Mouse (Mus musculus) c-Kit-positive CD71-positive TER-119-positive erythroid progenitor cells, embryonic 14.5 days (primary cell): ENCODE measurements around the gene Cacna1a.
"Not testable (repeated sequence)": the region's sequence is repeated elsewhere in the genome, so short reads cannot be mapped to it uniquely, and the experiment has no call there.

ENCODE experiments used
- DNase-seq: peaks from one replicate; pipeline ENCODE4 v3.0.0-alpha.2; 2013; ENCODE audit warnings: low spot score

Cacna1a gene

DNA sequence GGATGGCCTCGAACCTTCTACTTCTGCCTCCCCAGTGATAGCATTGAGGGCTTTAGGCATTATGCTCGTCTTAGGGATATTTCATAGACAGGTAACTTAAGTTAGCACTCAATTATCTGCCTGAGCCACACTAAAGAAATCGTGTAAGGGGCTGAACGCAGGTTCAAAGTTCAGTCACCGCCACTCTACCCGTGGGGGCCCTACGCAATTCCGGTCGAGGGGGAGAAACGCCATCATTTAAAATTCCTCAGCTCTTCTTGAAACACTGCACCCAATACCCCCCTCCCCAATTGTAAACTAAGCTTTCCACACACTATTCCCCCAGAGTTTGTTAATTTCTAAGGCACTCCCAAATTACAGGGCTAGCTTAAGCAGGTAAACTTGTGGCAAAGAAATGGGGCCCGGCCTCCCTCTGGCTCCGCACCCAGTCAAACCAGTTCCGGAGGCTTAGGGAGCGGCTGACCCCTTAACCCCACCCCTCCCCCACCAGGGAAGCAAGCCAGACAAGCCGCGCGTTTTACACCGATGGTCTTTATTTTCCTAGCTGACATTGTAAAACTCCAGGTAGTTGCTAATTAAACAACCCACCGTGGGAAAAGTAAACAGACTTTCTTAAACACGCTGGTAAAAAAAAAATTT lies 272.7 kb downstream of the Cacna1a start:
- DNase-seq, result peak; percentile 52

DNA sequence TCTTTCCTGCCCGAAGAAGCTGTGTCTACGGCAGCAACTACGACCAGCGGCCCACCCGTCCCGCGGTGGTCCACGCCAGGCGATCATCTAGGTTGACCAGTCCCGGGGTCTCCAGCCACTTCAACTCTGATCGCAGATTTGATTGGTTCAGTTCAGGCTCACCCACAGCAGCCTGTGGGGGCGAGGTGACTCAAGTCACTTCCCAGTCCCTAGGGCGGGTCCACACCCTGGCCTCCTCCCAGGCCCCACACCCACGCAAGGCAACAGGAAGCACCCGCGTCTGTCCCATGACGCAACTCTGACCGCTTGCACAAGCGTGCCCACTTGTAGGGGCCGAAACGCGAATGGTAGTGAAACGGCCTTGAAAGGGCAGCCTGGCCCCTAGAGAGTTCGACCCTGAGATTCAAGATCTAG lies 273.2 kb downstream of the Cacna1a start:
- peak; percentile 81 for DNase-seq

DNA sequence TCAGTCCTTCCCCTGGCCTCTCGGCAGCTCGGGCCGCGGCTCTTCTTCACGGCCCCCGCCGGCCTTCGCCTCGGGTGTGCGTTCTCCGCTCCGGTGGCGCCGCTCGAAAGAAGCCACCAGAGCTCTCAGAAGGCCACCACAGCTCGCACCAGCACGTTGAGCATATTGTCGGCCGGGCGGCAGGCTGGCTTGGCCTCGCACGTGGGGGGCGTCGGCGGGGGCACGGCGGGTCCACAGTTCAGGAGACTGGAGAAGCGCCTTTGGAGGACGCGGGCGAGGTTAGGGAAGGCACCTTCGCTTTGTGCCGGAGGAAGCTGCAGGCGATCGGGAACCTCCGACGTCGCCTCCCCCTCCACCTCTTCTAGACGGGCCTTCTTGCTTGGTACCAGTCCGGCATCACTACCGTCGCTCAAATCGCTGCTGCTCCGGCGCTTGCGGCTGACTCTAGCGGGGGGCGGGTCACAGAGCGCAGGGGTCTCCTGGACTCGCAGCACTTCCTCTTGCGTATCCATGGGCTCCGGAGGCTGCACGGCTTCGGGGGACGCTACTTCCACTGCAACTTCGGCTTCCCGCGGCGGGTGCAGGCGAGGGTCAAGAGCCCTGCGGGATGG lies 273.8 kb downstream of the Cacna1a start:
- DNase-seq, result no peak

DNA sequence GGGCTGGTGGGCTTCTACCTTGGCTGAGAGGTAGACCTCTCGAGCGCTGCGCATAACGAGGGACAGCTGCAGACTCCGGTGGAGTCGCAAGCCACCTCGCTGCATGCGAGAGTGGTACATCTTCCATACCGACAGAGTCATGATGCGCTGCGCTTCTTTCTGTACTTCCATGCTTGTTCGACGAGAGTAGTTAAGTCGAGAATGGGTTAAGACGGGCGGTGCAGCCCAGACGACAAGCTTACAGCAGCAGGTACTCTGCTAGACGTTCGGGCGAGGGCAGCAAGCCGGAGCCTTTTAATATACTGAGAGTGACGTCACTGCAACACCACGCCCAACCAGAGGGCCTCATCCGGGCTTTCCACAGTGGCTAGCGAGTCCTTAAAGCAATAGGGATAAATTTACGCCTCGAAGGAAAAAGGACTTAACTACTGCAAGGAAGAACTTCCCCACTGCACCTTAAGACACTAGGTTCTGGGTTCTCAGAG lies 274.4 kb downstream of the Cacna1a start, which contains the start of gene Ier2:
Gene Ier2, minus strand, starts transcription at position 272 of the 485 bp plus-strand sequence.
- peak; percentile 93 for DNase-seq

DNA sequence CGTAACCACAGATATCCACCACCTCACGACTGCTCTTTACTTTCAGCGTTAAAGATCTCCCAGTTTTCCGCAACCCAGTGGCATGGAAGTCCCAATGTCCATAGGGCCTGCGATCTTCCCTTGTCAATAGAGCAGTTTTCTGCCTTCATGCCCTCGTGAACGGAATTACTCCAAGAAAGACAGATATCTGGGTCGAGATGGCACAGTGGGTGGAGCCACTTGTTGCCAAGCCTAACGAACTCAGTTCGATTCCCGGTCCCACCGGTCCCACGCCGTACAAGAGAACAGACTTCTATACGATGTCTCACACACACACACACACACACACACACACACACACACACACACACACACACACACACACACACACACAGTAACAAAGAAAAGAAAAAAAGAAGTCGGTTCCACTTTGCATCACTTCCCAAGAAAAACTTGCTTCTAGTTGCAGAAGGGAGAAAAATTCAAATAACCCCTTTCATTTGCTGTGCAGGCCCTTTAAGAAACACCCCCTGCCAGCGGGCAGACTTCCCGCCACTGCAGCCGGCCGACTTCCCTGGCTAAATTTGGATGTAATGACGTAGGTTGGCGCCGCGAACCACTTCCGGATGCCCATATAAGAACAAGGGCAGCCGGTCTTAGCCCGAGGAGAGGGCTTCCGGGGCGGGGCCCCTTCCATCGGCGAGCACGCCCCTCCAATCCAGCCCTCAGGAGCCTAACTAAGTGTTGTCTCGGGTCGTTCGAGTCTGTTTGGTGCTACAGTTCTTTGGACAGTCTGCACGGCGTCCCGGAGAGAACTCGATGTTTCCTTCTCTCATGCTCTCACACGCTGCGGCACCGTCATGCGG lies 275.5 kb downstream of the Cacna1a start:
- DNase-seq, result peak; percentile 97

DNA sequence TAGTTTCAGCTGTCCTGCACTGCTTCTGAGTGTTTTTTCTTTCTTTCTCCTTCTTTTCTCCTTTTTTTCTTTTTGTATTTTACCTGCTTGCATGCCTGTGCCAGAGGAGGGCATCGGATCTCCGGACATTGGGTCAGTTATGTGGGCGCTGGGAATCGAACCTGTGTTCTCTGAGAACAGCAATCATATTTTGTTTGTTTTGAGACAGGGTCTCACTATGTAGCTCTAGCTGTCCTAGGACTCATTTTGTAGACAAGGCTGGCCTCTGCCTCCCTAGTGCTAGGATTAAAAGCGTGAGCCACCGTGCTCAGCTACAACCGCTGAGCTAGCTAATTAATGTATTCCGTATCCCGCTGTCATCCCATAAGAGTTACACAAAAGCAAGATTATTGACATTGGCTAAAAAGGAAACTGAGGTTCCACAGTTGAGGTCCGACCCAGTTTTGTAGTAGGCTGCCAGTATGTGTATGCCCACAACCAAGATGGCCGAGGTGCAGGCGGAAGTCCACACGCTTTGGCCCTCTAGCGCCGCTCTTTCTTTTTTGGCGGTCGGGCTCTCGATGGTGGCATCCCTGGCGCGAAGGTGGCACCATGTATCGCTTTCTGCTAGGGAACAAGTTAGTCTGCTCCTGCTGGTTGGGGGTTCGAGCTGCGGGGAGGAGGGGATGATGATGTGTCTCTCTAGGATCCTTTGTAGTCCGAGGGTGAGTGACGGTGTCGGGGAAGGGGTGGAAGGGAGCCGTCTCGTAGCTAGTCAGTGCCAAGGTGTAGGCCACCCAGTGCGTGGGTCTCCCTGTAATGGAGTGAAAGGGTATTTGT lies 276.5 kb downstream of the Cacna1a start:
- DNase-seq, result peak; percentile 75

DNA sequence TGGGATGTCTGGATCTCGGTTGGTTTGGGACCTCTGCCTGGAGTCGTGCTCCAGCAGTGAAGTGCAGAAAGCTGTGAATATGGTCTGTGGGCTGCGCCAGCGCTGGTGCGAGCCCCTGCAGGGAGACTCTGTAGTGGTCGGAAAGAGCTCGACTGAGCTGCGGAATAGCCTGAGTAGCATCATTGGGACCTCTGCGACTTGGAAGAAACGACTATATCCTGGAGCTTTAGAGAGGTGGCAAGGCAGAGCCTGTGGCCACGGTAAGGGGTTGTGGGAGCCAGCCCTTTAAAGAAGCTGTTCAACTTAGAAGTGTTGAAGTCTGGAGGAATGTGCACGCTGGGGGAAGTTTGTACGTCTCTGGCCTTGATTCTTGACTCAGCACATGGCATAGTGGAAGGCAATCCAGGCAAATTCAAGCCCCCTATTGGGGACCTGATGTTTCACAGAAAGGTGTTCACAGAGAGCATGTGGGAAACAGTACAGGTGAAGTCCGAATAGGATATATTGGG lies 277.2 kb downstream of the Cacna1a start:
- DNase-seq, result no peak

DNA sequence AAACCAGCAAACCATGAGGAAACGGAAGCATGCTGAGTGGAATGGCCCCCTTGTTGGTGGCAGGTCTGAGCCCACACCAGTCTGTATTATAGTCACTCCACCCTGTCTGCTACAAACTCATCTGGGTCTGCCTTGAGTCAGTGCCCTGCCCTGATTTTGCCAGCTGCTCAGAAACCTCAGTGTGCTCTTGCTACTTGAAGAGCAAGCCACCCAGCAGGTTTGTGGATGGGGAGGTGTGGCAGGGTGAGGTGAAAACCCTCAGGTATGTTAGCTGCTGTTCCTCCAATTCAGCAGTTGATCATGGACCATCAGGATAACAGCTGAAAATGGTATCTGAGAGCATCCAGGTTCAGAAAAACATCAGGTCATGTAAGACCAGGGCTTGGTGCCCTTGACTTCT lies 279.8 kb downstream of the Cacna1a start:
- DNase-seq, result no peak

DNA sequence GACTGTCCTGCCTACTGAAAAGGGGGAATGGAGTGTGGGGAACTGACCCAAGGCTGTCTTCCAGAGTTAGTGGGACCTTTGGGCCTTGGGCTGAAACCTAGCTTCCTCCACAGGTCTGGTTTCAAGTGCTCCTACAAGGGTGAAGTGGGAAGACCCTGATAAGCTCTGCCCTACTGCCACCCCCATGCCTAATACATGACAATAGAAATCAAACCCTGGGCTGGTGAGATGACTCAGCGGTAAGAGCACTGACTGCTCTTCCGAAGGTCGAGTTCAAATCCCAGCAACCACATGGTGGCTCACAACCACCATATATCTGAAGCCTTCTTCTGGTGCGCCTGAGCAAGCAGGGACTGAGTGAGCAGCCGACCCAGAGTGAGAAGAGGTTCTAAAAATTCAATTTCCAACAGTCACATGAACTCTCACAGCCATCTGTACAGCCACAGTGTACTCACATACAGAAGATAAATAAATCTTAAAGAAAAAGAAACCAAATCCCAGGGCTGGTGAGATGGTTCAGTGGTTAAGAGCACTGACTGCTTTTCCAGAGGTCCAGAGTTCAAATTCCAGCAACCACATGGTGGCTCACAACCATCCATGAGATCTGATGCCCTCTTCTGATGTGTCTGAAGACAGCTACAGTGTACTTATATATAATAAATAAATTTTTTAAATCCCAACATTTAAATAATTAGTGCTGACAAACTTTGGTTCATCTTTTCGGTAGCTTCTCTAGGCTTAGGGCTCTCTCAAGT lies 280.7 kb downstream of the Cacna1a start:
- no peak for DNase-seq

DNA sequence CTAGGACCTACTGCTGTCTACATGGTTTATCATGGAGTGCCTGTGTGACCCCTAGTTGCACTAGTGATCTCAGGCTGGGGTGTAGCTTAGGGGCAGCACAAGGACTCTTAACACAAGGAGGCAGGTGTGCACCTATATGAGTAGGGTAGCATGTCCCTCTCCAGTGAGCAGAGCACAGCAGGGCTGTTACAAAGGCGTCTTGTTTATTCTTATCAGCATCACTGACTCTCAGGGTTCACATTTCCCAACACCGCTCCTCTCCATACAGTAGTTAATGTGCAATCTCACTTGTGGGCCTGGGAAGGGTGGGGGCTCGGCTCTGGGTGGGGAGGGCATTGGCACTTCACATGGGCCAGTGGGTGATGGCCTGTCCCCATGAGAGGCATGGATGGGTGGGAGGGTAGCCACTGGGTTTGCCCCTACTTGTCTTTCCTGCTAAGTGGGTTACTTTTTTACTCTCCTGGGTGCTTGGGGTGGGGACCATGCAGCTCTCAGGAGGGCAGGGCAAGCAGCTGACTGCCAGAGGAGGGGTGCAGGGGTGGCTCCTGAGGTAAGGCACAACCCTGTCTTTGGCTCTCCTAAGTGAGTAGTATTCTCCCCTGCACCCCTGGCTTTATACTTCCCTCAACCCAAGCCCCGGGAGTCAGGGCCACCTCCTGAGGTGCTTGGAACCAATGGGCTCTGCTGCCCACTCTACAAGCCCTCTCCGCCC lies 282.2 kb downstream of the Cacna1a start:
- not testable (repeated sequence) for DNase-seq

DNA sequence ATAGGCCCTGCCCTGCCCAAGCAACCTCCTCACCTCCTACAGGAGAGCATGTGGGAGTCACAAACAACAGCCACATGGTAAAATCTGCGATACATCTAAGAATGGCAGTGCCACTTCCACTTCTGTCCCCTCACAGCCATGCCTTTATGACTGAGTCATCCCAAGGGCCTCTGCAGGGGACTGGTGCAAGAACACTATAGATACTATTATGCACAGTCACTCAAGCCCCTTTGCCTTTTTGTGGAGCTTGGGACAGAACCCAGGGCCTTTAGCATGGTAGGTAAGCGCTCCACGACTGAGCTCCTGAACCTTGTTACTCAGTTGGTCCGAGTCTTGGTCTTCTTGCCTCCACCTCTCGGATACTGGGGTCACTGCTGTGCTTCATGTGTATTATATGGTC lies 289.1 kb downstream of the Cacna1a start:
- no peak for DNase-seq

DNA sequence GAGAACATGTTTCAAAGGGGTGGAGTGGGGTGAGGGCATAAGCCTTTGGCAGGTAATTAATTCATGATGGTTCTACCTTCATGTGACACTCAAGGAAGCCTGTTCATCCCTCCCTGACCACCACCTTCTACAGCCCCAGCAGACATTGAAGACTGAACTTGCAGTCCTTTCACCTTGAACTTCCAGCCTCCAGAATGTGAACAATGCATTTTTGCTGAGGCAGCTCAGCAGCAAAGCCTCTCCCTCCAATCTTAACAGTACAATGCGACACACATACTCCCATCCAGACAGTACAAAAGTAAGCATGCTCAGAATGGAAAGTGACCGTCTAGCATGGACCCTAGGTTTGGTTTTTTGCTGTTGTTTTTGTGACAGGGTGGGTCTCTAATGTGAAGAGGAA lies 293.2 kb downstream of the Cacna1a start:
- DNase-seq, result no peak

DNA sequence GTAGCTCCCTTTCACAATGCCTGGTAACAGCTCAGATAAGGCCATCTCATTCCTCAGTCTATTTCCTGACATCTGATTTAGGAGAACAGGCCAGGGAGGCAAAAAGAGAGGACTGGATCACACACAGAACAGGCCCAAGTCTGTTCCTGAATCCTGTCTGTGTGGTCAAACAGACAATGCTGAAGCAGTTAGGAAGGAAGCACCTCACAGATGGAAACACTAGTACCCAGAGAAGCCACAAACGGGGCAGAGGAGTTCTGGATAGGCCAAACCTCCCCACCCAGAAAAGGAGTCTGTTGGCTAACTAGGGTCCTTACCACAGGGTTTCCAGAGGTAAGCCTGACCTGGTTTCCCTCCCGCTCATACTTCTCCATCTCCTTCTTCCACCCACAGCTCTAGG lies 294.0 kb downstream of the Cacna1a start:
- DNase-seq, result no peak

DNA sequence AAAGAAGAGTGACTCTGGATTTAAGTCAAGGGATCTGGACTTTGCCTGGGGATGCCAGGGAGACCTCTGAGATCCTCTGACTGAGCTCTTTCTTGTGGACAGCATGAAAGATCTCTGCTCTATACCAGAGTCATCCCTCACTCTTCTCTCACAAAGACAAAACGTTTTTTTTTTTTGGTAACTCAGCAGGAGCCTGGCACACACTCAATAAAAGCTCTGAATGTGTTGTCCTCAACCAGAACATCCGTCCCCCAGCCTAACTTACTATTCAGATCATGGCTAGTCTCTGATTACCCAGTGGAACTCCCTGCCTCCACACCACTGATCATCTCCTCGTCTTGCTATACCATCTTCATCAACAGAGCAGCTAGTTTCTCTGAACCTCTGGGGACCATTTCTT lies 296.3 kb downstream of the Cacna1a start:
- DNase-seq, result no peak

DNA sequence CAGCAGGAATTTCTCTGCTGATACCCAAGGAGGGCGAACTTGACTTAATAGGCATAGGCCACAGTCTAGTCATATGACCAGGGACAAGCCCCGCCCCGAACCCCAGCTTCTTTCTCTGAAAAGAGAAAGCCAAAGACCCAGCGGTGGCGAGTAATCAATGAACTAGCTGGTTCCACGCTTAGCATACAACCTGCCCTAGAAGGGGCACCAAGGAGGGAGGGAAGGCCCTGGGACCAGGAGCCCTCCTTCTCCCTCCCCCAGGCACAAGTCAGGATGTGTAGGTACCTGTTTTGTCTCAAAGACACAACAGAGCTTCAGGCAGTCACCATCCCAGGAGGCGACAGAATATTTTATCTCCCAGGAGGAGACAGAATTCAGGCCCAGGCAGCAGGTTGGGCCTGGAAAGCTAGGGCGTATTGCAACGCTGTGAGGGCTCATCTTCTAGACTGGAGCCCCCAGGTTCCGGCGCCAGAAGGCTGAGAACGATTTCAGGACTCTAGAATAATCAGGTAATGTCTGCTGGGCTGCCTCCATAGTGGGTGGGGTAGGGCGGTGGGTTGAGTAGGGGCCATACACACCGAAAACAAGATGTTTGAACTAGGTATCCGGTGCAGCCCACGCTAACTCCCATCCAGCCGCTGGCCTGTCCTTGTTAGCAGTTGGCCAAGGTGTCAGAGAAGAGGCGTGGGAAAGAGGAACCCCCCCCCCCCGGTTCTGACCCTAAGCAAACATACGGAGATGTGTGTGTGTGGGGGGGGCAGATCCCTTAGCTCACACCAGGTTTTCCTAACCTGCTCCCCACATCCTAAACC lies 298.2 kb downstream of the Cacna1a start, which contains the start of gene Trmt1:
Gene Trmt1, plus strand, starts transcription at position 117 of the 812 bp plus-strand sequence.
- peak; percentile 77 for DNase-seq

DNA sequence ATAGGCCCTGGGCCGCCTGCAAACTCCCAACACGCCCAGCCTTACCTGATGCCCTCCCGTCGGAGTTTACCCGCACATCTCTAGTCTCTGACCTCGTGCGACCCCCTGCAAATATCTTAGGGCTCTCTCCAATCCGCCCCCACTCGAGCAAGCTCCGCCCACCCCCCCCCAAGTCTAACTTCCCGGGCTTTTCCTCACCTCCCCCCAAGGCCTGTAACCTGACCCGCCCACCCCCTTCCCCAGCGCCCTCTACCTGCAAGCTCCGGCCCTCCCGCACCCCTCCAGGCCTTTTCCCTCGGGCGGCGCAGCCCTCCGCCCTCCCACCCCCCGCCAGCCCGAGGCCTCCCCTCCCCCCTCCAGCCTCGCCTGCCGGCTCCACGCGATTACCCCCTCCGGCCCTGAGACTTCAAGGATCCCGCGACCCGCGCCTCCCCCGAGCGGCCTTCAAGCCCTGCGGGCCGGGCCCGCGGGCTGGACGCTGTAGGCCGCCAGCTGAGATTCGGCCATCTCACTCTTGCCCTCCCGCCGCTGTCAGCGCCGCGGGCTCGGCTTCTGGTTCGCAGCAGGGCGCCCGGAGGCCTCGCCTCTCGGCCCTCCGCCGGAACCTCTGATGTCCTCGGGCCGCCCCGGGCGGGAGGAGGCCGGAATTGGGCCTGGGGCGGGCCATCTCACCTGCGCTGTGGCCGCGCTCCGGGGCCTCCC lies 298.9 kb downstream of the Cacna1a start:
- peak; percentile 40 for DNase-seq

DNA sequence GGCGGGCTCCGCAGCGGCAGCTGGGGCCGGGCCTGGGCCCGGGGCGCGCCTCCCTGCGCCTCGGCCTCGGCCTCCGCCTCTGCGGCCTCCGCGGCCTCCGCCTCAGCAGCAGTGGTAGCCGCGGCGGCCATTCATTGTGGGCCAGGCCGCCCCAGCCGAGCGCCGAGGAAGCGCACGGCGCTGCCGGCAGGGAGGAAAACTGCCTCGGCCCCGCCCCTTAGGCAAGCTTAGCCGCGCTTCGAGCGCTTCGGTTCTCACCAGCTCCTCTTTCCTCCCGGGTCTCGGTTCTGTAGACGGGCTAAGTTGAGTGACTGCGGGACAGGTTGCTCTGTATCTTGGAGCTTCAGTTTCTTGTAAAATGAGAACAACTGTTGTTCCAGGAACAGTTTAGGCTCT lies 299.5 kb downstream of the Cacna1a start, which contains the start of gene Nacc1:
Gene Nacc1, minus strand, starts transcription at position 158 of the 396 bp plus-strand sequence.
- peak; percentile 82 for DNase-seq

DNA sequence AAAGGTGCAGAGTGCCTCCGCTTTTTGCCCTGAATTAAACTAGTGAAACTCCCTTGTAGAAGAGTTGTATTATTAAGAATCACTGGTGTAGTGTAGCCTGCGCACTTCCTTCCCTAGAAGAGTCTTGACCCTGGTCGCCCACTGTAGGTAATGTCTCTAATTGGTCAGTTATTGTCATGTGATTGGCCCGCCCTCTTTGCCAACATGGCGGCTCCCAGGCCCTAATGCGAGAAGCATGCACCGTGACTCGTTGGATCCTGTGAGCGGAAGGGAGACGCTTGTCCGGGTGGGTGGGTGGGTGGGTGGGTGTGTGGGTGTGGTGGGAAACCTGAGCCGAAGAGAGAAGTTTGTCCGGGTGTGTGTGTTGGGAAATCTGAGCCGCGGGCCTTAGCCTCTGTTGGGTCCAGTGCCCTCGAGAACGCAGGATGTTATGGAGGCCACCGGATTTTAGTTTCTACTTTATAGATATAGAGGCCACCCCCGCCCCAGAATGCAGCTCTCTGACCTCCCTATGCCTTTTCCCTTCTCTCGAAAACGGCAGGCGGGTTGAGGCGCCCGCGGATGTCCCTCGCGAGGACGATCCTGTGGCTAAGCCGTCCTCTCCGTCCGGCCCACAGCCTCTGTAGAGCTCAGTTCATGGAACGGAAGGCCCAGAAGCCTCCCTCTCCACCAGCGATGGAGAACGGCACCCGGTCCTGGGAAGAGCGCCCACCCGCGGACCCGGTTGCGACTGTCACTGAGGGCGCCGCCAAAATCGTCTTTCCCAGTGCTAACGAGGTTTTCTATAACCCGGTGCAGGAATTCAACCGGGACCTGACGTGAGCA lies 301.1 kb downstream of the Cacna1a start:
- peak; percentile 88 for DNase-seq
